Mouse (Mus musculus) lung, embryonic 14.5 days (tissue): Measurements from ENCODE around the gene Fbxo47. TPM values are rescaled to one million over a fixed set of nuclear protein-coding genes. Genes with fewer than 3 reads are reported as not detected.

ENCODE experiments used
- ATAC-seq: fragments of 200-750 bp; cut with Nextera tagmentation; 2 replicates; pipeline ENCODE4 v1.8.0; 2017; ENCODE audit warnings: mild to moderate bottlenecking, moderate TSS enrichment, moderate library complexity; ENCODE audit not compliant: insufficient read depth
- DNase-seq: peaks from one replicate; pipeline ENCODE4 v3.0.0-alpha.2; 2015
- H3K27ac ChIP-seq: fragments of 300-500 bp; sonication (generic); 2 replicates; pipeline ENCODE4 v1.5.1; 2014; ENCODE audit warnings: low read depth, mild to moderate bottlenecking, moderate library complexity
- H3K27me3 ChIP-seq: fragments of 300-500 bp; sonication (generic); 2 replicates; pipeline ENCODE4 v1.6.1; 2014; ENCODE audit warnings: low read length, control low read depth; ENCODE audit not compliant: insufficient read depth
- H3K36me3 ChIP-seq: fragments of 300-500 bp; sonication (generic); 2 replicates; pipeline ENCODE4 v1.6.1; 2014; ENCODE audit warnings: control low read depth; ENCODE audit not compliant: insufficient read depth
- H3K4me1 ChIP-seq: fragments of 300-500 bp; sonication (generic); 2 replicates; pipeline ENCODE4 v1.6.1; 2014; ENCODE audit warnings: antibody characterized with exemption, control low read depth; ENCODE audit not compliant: insufficient read depth
- H3K4me2 ChIP-seq: fragments of 300-500 bp; sonication (generic); 2 replicates; pipeline ENCODE4 v1.6.1; 2014; ENCODE audit warnings: mild to moderate bottlenecking
- H3K4me3 ChIP-seq: fragments of 300-500 bp; sonication (generic); 2 replicates; pipeline ENCODE4 v1.5.1; 2014; ENCODE audit warnings: low read depth, low read length
- H3K9ac ChIP-seq: fragments of 300-500 bp; sonication (generic); 2 replicates; pipeline ENCODE4 v1.6.1; 2014
- H3K9me3 ChIP-seq: fragments of 300-500 bp; sonication (generic); 2 replicates; pipeline ENCODE4 v1.6.1; 2016; ENCODE audit warnings: low read depth, low read length, control low read depth
- CTCF ChIP-seq: IDR thresholded peaks from 2 replicates; pipeline ENCODE4 v1.5.1; 2016; ENCODE audit warnings: antibody characterized with exemption, low read depth
- WGBS: fragments of 180-500 bp; shearing (Covaris S2); extraction: QIAGEN DNeasy Blood & Tissue Kit; methylation state at CpG from one replicate; pipeline ENCODE4 v1.1.7; 2014; 5-methylcytosine and 5-hydroxymethylcytosine counted together
- polyA plus RNA-seq: library from polyadenylated mRNA; unstranded; fragments of >200 nt; fragmentation: Nextera tagmentation; extraction: Ambion mirVana; gene quantifications from 2 replicates; pipeline ENCODE4 v1.2.1, GENCODE M21; 2014

Fbxo47 gene
- polyA plus RNA-seq, 1 experiment from 2014 or later: 0.84 TPM

- Histone ChIP-seq H3K4me3 (no peak overlapping the region), H3K4me2 (no peak overlapping the region), H3K27ac (no peak overlapping the region), H3K27me3 (no peaks in the 10 kb centered on the region), H3K9me3 (no peaks in the 10 kb centered on the region), H3K36me3 (no peaks in the 10 kb centered on the region), H3K4me1 (no peaks in the 10 kb centered on the region), H3K9ac (no peak overlapping the region)
- WGBS: 83% methylated on average over 5 of the region's 5 CpGs
- DNase-seq: no peak
- TF ChIP-seq CTCF: no peak
- ATAC-seq: no peak
These were observed 18.5 kb downstream of the Fbxo47 start for GRCm38 (mm10) chr11:97865421-97865820.

GRCm38 (mm10) chr11:97862148-97862547 is 21.8 kb downstream of the Fbxo47 start:
- 49% methylated on average over 2 of the region's 2 CpGs for WGBS
- no peak overlapping the region for H3K4me2 ChIP-seq
- no peaks in the 10 kb centered on the region for H3K36me3 ChIP-seq
- no peaks in the 10 kb centered on the region for H3K9me3 ChIP-seq
- no peak for TF ChIP-seq CTCF
- no peak for ATAC-seq
- no peak overlapping the region for H3K9ac ChIP-seq
- DNase-seq: no peak
- H3K27me3 ChIP-seq: no peaks in the 10 kb centered on the region
- no peak overlapping the region for H3K4me3 ChIP-seq
- H3K27ac ChIP-seq: no peak overlapping the region
- H3K4me1 ChIP-seq: no peaks in the 10 kb centered on the region

- no peaks in the 10 kb centered on the region for H3K36me3 ChIP-seq
- no peak overlapping the region for H3K4me2 ChIP-seq
- 81% methylated on average over 2 of the region's 2 CpGs for WGBS
- no peak overlapping the region for H3K4me3 ChIP-seq
- no peak for TF ChIP-seq CTCF
- DNase-seq: no peak
- no peak overlapping the region for H3K9ac ChIP-seq
- ATAC-seq: no peak
- no peaks in the 10 kb centered on the region for H3K9me3 ChIP-seq
- H3K4me1 ChIP-seq: no peaks in the 10 kb centered on the region
- no peak overlapping the region for H3K27ac ChIP-seq
- H3K27me3 ChIP-seq: no peaks in the 10 kb centered on the region
These were observed 28.5 kb downstream of the Fbxo47 start for GRCm38 (mm10) chr11:97855473-97855872.

GRCm38 (mm10) chr11:97851601-97852000 is 32.4 kb downstream of the Fbxo47 start:
- no peak overlapping the region for H3K4me3 ChIP-seq
- no peak overlapping the region for H3K27ac ChIP-seq
- no peaks in the 10 kb centered on the region for H3K27me3 ChIP-seq
- ATAC-seq (no peak), DNase-seq (no peak)
- TF ChIP-seq CTCF: no peak
- no peak overlapping the region for H3K9ac ChIP-seq
- H3K4me1 ChIP-seq: no peaks in the 10 kb centered on the region
- no peaks in the 10 kb centered on the region for H3K9me3 ChIP-seq
- H3K36me3 ChIP-seq: no peaks in the 10 kb centered on the region
- 86% methylated on average over 2 of the region's 2 CpGs for WGBS
- H3K4me2 ChIP-seq: no peak overlapping the region

GRCm38 (mm10) chr11:97850367-97850766 is 33.6 kb downstream of the Fbxo47 start:
- Histone ChIP-seq H3K27ac (no peak overlapping the region), H3K4me2 (no peak overlapping the region), H3K4me3 (no peak overlapping the region), H3K9ac (no peak overlapping the region), H3K36me3 (no peaks in the 10 kb centered on the region), H3K4me1 (no peaks in the 10 kb centered on the region), H3K9me3 (no peaks in the 10 kb centered on the region), H3K27me3 (no peaks in the 10 kb centered on the region)
- TF ChIP-seq CTCF: no peak
- ATAC-seq: 0 out of 2 replicates have a peak, but pooled peaks have one; percentile 35
- peak; percentile 37 for DNase-seq
- 32% methylated on average over 6 of the region's 6 CpGs for WGBS

- peak; percentile 9; the same call in 1 of the 2 replicates for TF ChIP-seq CTCF
- no peak overlapping the region for H3K27ac ChIP-seq
These were observed 42.0 kb downstream of the Fbxo47 start for GRCm38 (mm10) chr11:97842001-97842400.

GRCm38 (mm10) chr11:97840991-97841661 is 42.8 kb downstream of the Fbxo47 start:
- no peaks in the 10 kb centered on the region for H3K9me3 ChIP-seq
- peak; percentile 89 for DNase-seq
- no peaks in the 10 kb centered on the region for H3K4me1 ChIP-seq
- peak overlapping the region; percentile 60 for H3K9ac ChIP-seq
- H3K27ac ChIP-seq: peak overlapping the region; percentile 87
- H3K4me2 ChIP-seq: peak overlapping the region; percentile 74
- ATAC-seq: peak; percentile 88
- WGBS: 2% methylated on average over 22 of the region's 22 CpGs
- peaks cover 28% of the 10 kb centered on the region for H3K36me3 ChIP-seq
- no peak for TF ChIP-seq CTCF
- peak overlapping the region; percentile 45 for H3K4me3 ChIP-seq
- no peaks in the 10 kb centered on the region for H3K27me3 ChIP-seq

More at GRCm38 (mm10) chr11:97842001-97842400, 42.0 kb downstream of the Fbxo47 start:
- H3K36me3 ChIP-seq: peaks cover 19% of the 10 kb centered on the region
- DNase-seq (peak; percentile 41), ATAC-seq (no peak)
- peak overlapping the region; percentile 45; the same call in 1 of the 2 replicates for H3K4me3 ChIP-seq
- peak overlapping the region; percentile 74 for H3K4me2 ChIP-seq
- no peaks in the 10 kb centered on the region for H3K4me1 ChIP-seq
- H3K9ac ChIP-seq: no peak overlapping the region
- no peaks in the 10 kb centered on the region for H3K9me3 ChIP-seq
- 49% methylated on average over 4 of the region's 4 CpGs for WGBS
- no peaks in the 10 kb centered on the region for H3K27me3 ChIP-seq
